Mouse (Mus musculus) skeletal muscle tissue, adult 2 months (tissue): ENCODE data around the gene Erbb2.
A peak's percentile ranks its signal among the peaks of the same experiment; 100 is the strongest.

Experiments used
- DNase-seq: peaks from one replicate; pipeline ENCODE4 v3.0.0-alpha.2; 2012; ENCODE audit warnings: low read depth, low spot score

The Erbb2 gene

DNA sequence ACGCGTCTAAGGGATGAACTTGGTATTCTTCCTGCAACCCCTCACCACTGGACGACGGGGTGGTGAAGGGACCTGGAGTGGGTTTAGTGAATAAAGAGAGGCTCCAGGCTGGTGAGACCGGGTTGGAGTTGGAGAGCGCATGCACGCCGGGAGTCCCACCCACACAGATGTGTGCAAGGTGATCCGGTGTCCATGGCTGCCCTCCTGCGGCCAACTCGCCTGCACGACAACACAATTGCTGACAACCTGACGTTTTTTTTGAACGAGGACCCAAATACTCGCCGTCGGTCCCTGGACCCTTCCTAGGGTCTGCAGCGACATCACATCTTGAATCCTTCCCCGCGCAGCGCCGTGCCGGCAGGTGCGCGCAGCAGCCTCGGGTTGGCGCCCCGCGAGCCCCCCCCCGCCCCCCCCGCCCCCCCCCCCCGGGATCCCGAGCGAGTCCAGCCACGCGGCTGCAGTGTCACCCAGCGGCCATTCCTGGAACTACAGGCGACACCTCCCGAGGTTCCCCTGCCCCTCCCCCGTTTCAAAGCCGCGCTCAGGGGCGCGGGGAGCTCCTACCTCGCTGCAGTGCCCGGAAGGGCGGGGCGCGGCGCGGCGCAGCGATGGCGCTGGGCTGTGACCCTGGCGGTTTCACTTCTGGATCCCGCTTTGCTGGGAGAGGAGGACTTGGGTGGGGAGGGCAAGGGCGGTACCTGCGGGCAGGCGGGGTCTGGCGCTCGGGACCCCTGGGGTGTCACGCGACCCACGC lies 45.3 kb downstream of the Erbb2 start:
- peak; percentile 50 for DNase-seq

DNA sequence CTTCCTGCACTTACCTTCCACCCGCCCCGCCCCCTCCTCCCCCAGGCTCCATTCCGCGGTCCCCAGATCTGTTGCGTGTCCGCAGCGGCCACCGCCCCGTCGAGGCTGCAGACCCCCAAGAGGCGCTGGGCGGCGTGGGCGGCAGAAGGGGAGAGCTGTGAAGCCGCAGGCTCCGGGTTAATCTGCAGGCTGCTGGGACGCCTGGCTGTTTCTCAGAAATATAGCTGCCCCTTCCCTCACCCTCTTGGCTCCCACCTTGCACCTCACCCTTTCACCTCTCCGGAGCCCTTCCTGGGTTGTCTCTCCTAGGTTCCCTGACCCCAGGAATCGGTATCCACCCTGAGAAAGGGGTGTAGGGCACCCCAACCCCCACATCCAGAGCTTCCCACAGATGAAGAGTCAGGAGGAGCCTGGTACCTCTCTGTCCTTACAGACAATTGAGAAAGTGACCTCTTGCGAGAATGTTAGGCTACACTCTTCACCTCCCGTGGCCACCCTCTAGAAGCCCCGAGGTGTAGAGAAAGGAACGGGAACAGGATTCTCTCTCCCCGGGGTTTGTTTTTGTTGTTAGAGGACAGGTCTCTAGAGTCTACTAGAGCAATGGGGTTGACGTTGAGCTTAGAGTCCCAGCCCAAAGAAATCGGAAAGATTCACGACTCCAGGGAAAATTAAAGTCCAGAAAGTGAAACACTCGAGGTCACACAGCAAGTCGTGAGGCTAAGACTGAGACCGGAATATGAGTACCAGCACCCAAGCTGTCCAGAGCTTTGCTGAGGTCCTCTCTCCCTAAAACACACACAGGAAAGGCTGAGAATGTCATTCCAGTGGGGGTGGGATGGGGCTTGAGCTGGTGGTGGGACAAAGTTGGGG lies 46.1 kb downstream of the Erbb2 start:
- no peak for DNase-seq

DNA sequence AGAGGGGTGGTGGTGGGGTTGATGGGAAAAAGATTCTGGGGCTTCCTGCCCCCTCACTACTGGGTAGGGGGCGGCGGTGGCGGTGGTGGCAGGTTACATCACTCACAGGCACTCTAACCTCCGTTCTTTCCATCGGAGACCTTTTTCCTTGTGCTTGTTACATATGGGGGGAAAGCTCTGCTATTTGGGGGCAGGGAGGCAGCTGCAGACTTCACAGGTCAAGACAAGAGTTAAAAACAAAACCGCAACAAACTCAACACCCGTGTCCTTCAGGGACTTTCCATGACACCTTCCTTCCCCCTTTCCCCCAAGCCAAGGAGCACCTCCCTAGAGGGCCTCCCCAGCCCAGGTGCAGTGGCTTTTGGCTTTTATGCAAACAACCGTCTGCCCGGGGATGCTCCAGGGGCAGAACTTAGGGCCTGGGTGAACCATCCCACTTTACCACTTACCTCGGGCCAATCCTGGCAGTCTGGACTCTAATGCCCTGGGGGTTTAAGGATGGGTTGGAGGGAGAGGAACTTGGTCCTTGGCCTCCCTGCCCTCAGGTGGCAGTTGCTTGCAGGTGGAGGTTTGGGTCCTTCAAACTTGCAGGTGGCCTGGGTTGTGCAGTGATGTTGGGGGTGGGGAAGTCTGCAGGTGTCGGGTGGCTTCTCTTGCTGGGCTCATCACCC lies 46.9 kb downstream of the Erbb2 start:
- peak; percentile 25 for DNase-seq

DNA sequence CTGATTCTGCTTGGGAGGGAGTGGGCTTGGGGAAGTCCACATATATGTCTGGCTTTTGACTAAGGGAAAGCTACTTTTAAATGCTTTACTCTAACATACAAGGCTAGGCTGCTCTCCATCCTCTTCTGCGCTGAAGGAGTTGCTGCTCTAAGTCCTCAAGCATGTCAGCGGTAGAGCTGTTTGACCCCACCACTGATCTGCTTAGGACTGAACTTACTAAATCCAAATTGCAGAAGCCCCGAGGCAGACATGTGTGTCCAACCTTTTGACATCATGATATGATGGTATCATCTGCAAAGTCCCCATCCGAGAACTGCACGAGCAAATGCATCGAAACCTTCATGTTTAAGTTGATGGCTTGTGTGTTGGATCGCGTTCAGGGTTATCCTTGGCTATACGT lies 47.6 kb downstream of the Erbb2 start:
- DNase-seq = no peak

DNA sequence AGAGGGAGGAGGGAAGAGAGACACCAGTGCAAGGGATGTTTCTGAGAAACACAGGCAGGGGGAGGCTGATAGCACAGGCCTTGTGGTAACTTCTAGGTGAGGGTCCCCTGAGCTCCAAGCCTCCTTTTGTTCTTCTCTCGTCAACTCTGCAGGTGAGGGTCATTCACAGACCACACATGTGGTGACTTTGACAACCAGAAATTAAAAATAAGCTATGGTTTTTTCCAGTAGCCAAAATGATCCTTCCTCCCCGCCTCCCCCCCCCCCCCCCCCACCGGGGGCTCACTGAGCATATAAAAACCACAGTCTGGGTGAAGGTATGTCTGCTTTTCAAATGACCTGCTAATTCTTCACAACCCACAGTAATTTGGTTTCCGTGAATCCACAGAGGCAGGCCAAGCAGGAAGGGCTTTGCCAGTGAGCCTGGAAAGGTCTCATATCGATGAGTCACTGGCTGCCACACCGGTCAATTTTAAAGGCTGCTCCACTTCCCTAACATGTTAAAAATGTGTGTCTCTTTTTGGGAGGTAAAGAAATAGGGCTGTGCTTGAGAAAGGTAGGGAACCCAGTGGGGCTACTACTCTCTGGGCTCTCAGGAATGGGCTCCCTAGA lies 48.9 kb downstream of the Erbb2 start:
- DNase-seq = no peak

DNA sequence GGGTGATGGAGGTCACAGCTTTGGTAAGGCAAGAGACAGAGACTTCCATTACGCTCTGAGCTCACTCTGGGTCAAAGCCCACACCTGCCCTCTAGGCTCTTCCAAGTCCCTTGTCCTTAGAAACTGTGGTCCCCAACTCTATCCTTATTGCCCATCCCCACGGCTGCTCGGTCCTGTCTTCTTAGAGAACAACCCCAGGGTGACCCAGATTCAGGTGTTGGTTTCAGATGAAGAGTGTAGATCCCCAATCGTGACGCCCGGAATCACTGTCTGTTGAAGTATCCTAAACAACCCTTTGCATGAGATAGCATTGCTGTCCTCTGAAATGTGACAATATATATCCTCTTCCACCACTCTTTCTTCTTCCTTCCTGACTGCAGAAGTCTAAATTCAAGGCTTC lies 50.0 kb downstream of the Erbb2 start:
- DNase-seq = no peak

DNA sequence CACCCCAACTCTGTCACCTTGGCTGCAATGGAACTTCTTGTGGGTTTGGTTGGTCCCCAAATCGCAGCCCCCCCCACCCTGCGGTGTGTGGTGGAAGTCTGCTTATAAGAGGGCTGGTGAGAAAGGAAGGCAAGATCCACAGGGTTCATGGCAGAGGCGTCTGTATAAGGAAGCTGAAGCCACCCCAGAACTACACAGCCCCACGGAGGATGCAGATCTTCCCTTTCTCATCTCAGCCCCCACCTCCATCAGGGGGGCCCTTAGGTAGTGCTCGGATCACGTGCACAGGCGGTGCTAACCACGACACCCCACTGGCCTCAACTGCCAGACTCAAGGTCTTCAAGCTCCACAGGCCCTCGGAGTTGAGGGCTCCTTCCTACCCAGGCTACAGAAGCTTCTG lies 51.6 kb downstream of the Erbb2 start:
- no peak for DNase-seq

DNA sequence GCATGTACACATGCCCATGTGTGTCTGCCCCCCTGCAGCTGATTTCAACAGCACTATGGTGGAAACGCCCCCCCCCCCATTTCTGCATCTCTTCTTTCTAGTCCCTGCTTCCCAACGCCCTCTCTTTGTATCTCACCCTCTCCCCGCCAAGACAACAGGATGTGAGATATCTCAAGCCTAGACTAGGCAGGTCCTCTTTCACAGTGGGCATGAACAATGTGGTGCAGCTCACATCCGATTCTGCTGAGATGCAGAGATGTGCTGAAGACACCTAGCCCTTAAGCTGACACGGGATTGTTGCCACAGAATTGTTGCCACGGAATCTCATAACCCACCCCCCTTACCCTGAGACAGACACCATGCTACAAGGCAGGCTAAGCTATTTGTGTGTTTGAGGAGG lies 52.2 kb downstream of the Erbb2 start:
- DNase-seq = no peak

DNA sequence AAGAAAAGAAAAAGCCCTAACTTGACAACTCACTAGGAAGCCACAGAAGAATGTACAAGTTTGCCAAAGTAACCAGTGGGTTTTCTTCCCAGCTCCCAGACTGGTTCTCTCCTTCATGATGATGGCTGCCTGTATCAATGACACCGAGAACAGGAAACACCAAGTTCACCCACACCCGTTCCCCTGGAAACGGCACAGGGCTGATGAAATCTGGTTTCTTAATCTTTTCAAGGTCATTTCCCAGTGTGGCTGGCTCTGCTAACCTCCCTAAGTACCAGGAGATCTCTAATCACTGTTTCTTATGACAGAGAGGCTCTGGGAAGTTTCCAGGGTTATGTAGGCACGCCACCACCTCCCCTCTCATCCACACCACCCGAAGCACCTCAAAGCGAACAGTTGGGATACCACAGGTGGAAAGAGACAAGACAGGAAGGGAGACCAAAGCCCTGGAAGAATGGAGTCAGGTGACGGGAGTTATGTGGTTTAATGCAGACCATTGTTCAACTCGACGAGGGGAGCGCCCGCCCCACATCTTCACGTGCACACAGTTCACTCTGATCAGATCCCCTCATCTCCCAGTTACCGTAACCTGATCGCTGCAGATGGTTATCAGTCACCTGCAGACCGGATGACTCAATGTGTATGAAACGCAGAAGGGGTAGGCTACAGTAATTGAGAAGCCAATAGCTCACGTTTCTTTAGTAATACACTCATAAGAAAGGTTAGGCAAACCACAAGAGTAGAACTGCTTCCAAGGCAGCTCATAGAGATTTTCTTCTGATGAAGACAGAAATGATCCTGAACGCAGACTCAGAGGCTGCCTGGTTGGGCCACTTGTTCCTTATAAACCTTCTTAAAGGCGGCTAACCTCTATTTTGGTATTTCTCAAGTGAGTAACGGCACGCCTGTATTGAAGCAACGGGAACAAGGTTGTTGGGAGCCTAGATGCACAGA lies 57.8 kb downstream of the Erbb2 start:
- no peak for DNase-seq

DNA sequence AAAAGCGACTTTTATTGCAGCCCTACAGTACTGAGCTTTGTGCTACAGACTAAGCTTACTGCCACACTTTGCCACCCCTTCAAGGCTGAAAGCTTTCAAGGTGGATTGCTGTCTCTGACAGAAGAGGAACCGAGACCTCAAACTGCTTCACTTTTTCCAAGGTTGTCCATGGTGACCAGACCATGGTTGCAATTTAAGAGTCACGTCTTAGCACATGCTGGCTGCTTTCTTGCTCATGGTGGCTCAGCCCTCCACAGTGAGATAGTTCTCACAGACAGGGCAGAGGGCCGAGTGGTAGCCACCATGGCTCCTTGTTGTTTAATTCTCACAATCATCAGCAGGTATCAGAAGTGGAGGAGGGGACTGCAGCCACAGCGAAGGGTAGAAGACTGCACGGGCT lies 58.5 kb downstream of the Erbb2 start:
- no peak for DNase-seq

DNA sequence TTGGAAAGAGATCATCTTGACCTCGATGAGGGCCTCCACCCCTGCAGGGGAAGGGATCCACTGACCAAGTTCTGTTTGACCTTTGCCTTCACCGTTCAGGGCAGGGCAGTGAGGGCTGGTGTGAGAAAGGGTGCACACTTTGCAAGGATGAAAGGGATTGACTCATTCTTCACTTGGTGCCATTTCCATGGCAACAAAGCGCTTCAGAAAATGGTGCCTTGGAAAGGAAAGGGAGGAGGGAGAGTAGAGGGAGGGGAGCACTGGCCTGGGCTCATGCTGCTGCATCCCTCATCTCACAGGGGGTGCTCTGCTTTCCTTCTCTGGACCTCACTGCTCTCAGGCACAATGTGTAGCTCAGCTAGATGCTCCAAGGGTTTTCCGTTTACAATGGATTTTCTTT lies 60.4 kb downstream of the Erbb2 start:
- DNase-seq = no peak

DNA sequence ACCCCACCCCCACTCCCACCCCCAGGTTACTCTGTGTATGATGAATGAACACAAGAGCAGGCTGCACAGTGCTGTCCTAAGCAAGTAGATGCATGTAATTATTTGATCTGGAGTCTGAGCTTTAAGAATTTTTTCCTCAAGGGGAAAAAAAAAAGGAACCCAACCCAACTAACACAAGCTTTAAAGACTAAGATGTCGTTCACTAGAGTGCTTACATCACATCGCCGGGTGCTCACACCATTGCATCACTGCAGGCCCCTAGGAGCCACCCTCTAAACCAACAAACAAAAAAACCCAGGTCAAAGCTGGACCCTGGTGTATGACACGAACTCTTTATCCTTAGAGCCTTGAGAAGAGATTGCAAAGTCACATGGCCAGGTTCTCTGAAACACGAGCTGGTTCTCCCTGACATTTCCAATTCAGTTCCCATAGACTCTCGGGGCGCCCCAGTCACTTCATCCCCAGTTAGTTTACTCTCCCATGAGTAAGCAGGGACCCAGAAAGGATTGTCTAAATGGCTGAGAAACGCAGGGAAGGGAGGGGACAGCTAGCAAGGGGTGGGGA lies 61.7 kb downstream of the Erbb2 start:
- no peak for DNase-seq

DNA sequence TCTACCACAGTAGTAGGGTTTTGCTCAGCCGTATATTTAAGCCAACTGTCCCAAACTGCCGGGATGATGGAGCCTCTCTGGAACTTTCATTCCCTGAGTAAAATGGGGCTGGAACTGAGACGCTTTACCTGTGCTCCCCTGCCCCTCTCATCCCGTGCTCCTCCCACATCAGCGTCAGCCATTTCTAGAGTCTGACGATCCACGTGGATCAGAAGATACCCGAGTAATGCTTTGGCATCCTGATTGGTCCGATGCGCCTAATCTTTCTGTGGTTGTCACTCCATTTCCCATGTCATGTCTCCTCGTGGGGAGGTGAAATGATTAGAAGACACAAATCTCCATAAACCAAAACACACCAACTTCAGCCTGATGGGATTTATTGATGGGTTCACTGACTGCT lies 62.7 kb downstream of the Erbb2 start:
- no peak for DNase-seq

DNA sequence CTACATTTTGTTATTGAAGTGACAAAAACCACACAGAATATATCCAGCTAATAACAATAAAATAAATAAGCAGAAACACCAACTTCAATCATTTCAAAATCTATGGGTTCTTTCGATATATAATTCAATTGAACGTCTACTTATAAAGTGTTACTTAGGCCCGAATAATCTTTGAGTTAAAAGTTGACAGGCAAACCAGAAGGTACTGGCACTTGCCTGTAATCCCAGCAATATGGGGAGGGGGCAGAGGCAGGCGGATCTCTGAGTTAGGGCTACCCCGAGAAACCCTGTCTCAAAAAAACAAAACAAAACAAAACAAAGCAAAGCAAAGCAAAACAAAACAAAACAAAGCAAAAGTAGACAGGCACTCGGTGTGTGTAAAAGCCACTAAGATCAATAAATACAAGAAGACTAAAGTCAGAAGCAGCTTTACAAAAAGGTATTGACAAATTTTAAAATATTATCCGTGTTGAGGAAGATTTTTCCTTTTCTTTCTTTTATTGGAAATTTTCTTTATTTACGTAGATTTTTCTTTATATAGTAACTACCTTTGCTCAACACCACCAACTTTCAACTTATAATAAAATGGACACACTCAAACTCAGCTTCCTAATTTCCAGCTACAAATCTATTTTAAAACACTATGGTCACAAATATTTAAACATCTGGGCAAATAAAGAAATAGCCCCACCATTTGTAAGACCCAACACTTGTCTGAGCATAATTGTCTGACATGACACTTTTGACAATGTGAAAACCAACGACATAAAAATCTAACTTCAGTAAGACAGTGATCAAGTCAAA lies 63.6 kb downstream of the Erbb2 start:
- DNase-seq = no peak

DNA sequence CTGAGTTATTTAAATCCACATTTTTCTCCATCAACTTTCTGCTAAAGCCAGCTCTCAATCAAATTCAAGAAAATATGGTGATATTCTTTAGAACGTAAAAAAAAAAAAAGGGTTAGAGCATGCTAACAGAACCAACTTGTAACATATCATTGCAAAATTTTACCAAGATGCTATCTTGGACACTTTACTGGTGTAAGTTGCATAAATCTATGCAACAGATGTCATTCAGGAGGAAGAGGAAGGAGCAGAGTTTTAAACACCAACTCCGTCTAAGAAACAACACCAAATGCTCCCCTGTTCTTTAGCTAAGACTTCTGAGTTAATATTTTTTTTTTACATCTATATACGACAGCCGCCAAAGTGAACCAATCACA lies 64.2 kb downstream of the Erbb2 start:
- no peak for DNase-seq

DNA sequence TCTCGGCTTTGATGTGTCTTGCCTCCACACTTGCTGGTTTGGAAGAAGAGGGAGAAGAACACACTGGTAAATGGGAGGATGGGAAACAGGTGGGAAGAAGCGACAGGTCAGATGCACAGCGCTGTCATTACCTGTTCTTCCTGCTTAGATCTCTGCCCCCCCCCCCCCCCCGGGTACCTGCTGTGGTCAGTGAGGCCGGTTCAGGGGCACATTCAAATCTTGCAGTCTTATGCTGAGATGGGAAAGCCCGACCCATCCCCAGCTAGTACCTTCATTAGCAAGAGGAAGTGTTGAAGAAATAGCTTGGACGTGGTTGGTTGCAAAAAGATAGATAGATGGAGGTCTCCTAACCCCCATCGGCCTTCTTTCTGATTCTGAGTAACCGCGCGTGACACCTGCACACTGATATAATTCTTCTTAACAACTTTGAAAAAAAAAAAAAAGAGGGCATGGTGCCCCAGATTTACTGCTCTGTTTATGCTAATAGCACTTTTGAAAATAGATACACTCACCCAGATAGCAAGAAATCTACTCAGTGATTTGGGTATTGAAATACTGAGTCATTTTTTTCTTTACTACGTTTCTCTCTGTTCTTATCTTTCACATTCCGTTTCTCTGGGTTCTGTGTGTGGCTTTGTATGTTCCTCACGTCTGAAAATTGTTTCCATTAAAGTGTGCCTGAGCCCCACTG lies 64.9 kb downstream of the Erbb2 start:
- DNase-seq = no peak

DNA sequence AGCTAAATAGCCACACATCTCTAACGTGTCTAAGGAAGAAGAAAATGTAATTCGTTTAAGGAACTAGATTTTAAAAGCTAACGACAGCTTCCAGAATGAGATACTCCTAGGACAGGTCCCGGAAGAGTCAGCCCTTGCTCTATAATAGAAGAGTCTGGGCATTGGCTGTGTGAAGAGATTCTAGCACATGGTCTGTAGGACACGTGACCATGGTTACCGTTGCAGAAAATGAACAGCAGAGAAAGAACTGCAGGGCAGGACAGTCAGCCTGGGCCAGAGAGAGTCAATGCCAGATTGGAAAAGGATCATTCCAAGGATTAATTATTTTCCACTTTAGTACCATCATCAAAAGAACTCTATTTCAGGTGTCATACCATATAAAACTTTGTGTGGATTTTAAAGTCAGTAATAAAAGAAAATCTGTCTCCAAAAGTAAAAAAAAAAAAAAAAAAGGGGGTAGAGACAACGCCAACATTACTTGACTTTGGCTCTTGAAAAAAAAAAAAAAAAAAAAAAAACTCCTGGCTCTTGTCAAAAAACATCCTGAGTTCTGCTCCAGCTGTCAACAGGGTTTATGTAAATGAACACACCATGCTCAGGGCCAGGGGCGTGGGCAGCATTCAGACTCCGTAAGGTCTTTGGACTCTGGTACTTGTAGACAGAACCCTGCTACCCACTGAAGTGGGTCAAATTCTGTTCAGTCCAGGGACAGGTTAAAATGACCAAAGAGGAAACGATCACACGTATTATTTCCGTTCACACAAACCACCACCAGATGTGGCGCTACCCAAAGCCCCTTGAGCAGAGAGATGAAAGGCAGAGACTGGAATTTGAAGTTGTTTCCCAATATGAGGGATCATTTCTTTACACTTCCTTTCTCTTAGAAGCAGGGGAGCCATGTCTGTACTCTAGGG lies 67.0 kb downstream of the Erbb2 start:
- no peak for DNase-seq

DNA sequence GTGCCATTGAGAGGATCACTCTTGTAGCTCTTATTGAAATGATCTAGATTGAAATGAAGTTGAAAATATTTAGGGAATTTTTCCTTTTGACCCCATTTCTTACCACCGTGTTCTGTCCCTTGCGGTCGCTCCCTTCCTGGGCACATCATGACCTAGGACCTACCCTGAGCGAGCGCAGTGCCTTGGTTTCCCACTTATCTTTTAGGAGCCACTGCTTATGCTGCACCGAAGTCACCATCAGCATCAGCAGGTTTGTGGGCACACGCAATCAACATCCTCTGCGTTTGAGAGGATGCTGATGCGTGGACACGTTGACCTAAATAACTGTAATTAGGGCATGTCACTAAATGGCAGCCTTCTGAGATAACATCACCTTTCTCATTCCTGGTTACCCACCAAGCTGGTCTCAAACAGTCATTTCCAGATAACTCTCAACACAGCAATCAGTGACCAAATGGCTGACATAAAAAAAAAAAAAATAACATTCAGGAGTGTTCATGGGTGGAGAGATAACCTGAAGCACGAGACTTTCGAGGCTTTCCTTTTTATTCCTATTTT lies 67.7 kb downstream of the Erbb2 start:
- DNase-seq = no peak
